Mouse (Mus musculus) bone marrow, adult 2 months (tissue): ENCODE results near the gene Fbxl16.

Experiments used
- CTCF ChIP-seq: fragments of 200-500 bp; IDR thresholded peaks from 2 replicates; pipeline ENCODE4 v1.5.1; 2011; ENCODE audit warnings: low read length, control low read depth; ENCODE audit not compliant: control insufficient read depth, insufficient read depth
- POLR2A ChIP-seq: fragments of 200-500 bp; IDR thresholded peaks from 2 replicates; pipeline ENCODE4 v1.6.1; 2011; ENCODE audit warnings: low read depth, mild to moderate bottlenecking, control low read depth, low read length, borderline replicate concordance; ENCODE audit not compliant: control insufficient read depth

DNA sequence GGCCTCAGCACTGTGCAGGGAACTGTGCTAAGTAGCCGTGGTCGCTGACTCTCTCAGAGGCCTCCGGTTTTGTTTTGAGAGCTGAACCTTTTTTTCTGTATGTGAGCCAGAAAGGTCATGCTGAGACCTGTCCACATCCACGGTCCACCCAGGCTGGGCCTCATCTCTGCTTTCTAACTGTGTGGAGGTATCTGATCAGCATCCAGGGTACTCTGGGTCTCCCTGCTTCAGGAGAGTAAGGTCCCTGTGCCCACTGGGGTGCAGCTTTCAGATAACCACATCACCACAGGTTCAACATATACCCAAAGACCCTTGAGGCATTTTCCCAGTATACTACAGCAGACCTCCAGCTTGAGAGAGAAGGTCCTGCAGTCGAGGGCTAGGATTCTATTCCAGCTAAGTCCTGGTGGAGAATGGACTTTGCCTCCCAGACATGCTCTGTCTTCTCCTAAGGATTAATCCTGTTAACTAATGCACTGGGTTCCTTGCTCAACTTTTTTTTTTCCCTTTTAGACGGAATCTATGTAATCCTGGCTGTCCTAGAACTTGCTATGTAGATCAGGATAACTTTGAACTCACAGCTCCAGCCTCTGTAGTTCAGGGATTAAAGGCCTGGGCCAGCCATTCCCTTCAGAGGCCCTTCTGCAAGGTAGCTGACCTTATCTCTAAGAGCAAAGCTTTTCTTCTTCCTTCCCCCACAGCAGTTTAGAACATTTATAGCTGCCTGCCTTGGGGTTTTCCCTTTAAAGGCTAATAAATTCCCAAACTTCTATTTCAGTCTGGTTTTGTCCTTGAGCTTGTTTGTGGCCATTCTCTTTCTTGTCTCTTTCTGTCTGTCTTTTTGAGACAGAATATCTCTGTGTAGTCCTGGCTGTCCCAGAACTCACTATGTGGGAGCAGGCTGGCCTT is 53.1 kb downstream of the Fbxl16 start:
- TF ChIP-seq CTCF (no peak), POLR2A (no peak)
